Mouse (Mus musculus): ENCODE measurements at regions not wholly inside any gene's neighbourhood (a gene's known extent, or its start where the extent isn't known, plus 50 kb on each side); places are given as distances from the start of the nearest gene placed in this dataset.

DNA sequence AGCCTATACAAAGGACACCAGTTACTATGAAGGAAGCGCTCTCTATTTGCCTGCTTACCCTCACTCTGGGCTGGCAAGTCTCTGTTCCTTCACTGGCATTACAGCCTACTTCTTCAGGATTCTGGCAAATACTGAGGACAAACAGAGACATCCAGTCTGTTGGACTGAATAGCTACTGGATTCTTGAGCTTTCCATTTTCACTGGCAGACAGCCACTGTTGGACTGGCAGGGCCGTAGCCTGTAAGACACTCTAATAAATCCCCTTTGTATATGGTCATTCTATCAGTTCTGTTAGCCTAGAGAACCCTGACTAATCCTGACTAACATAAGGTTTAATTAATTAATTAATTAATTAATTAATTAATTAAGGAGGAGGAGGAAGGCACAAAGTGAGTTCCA lies 72.4 kb upstream of the Dhrs4 start:
- no peak for DNase-seq (ENCODE audit: low spot score)

Measured in thymus, postnatal 0 days (tissue).